Mouse (Mus musculus) thymus, adult 2 months (tissue): ENCODE results near the gene Faap20.

Source experiments
- CTCF ChIP-seq: fragments of 200-500 bp; IDR thresholded peaks from 2 replicates; pipeline ENCODE4 v1.5.1; 2012; ENCODE audit warnings: mild to moderate bottlenecking, control low read depth, low read length, moderate library complexity, borderline replicate concordance; ENCODE audit not compliant: control insufficient read depth, poor library complexity, insufficient read depth; ENCODE audit errors: extremely low read depth
- POLR2A ChIP-seq: fragments of 200-500 bp; IDR thresholded peaks from 2 replicates; pipeline ENCODE4 v1.6.1; 2012; ENCODE audit warnings: mild to moderate bottlenecking, low read length, control low read depth, moderate library complexity; ENCODE audit not compliant: control insufficient read depth, poor library complexity, insufficient read depth; ENCODE audit errors: extremely low read depth

GRCm38 (mm10) chr4:155279926-155280767 lies 30.5 kb downstream of the Faap20 start:
- TF ChIP-seq POLR2A (no peak), CTCF (no peak)
